Mouse (Mus musculus) kidney, postnatal 25 days (tissue): ENCODE measurements at regions not wholly inside any gene's neighbourhood (a gene's known extent, or its start where the extent isn't known, plus 50 kb on each side); places are given as distances from the start of the nearest gene placed in this dataset.
A peak's percentile ranks its signal among the peaks of the same experiment; 100 is the strongest.
"Not testable (repeated sequence)": the region's sequence is repeated elsewhere in the genome, so short reads cannot be mapped to it uniquely, and the experiment has no call there.

Source experiments
- DNase-seq, 2 experiments: peaks; one replicate each; pipeline ENCODE4 v3.0.0; 2021; ENCODE audit warnings: mixed read lengths in 2 of 2

- peak in 1 of 2 experiments; percentile 44 for DNase-seq
These were observed 149.6 kb upstream of the Rtl1 start for GRCm38 (mm10) chr12:109749711-109750243.

- DNase-seq, result no peak
These were observed 154.9 kb upstream of the Rtl1 start for GRCm38 (mm10) chr12:109754986-109755385.

- no peak for DNase-seq
These were observed 164.2 kb upstream of the Rtl1 start for GRCm38 (mm10) chr12:109764293-109764692.

GRCm38 (mm10) chr12:109766602-109767001, 166.5 kb upstream of the Rtl1 start:
- not testable (repeated sequence) for DNase-seq

- DNase-seq, result no peak
These were observed 172.4 kb upstream of the Rtl1 start for GRCm38 (mm10) chr12:109772543-109772942.

GRCm38 (mm10) chr12:109773909-109774313, 173.8 kb upstream of the Rtl1 start:
- DNase-seq, result no peak

GRCm38 (mm10) chr12:109798846-109799245, 198.7 kb upstream of the Rtl1 start:
- no peak for DNase-seq

GRCm38 (mm10) chr12:109799395-109799794, 199.3 kb upstream of the Rtl1 start:
- no peak for DNase-seq

GRCm38 (mm10) chr12:109827241-109827915, 227.2 kb upstream of the Rtl1 start:
- no peak for DNase-seq

GRCm38 (mm10) chr12:109830303-109831020, 230.3 kb upstream of the Rtl1 start:
- DNase-seq, result peak; percentile 54 to 55

- no peak for DNase-seq
These were observed 232.8 kb upstream of the Rtl1 start for GRCm38 (mm10) chr12:109832964-109833363.

- no peak for DNase-seq
These were observed 236.4 kb upstream of the Rtl1 start for GRCm38 (mm10) chr12:109836521-109836920.

- no peak for DNase-seq
These were observed 239.0 kb upstream of the Rtl1 start for GRCm38 (mm10) chr12:109839126-109839587.

GRCm38 (mm10) chr12:109839946-109840524, 239.9 kb upstream of the Rtl1 start:
- DNase-seq, result no peak

- DNase-seq, result no peak
These were observed 244.8 kb upstream of the Rtl1 start for GRCm38 (mm10) chr12:109844723-109845601.

- DNase-seq, result no peak
These were observed 245.4 kb upstream of the Rtl1 start for GRCm38 (mm10) chr12:109845602-109845906.

- no peak for DNase-seq
These were observed 256.2 kb upstream of the Rtl1 start for GRCm38 (mm10) chr12:109856336-109856735.

- no peak for DNase-seq
These were observed 257.6 kb upstream of the Rtl1 start for GRCm38 (mm10) chr12:109857705-109858104.

GRCm38 (mm10) chr12:109864826-109865225, 264.7 kb upstream of the Rtl1 start:
- DNase-seq, result no peak

- DNase-seq, result no peak
These were observed 270.9 kb upstream of the Rtl1 start for GRCm38 (mm10) chr12:109871021-109871420.

- DNase-seq, result no peak
These were observed 274.3 kb upstream of the Rtl1 start for GRCm38 (mm10) chr12:109874466-109874865.

- no peak for DNase-seq
These were observed 281.0 kb upstream of the Rtl1 start for GRCm38 (mm10) chr12:109881108-109881507.

GRCm38 (mm10) chr12:109891206-109891605, 291.1 kb upstream of the Rtl1 start:
- no peak for DNase-seq
